Mouse (Mus musculus): ENCODE results near the gene Sgcd.

- no peak for TF ChIP-seq CTCF (IDR thresholded peaks at IDR 0.05; ENCODE audit: control insufficient read depth, insufficient read depth, low read length)
- TF ChIP-seq POLR2A (IDR thresholded peaks at IDR 0.05; ENCODE audit: borderline replicate concordance, control insufficient read depth, low read depth, low read length), result no peak
Observed at GRCm38 (mm10) chr11:47228222-47228621, 760.5 kb downstream of the Sgcd start.
